Mouse (Mus musculus): Measurements from ENCODE around the gene Arrb2.
A peak's percentile ranks its signal among the peaks of the same experiment; 100 is the strongest.
"Not testable (repeated sequence)": the region's sequence is repeated elsewhere in the genome, so short reads cannot be mapped to it uniquely, and the experiment has no call there.

Gene Arrb2

DNA sequence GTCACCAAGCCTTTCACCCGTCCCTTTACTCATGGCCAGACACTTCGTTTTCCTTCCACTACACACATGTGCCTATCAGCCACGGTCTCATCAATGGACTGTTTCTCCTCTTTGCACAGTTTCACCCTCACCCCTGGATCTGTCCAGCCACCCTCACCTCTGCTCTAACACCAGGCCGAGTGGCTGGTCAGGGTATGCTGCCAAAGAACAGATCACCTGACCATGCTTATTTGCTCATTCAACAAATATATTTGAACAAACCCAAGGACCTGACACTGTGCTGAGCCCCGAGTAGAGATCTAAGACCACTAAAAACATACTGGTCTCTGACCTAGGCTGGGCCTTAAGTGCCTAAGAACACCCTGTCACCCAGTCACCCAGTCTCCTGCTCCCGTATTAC lies 12.2 kb downstream of the Arrb2 start:
- no peak for DNase-seq (ENCODE audit: low spot score in 2 of 2)

DNA sequence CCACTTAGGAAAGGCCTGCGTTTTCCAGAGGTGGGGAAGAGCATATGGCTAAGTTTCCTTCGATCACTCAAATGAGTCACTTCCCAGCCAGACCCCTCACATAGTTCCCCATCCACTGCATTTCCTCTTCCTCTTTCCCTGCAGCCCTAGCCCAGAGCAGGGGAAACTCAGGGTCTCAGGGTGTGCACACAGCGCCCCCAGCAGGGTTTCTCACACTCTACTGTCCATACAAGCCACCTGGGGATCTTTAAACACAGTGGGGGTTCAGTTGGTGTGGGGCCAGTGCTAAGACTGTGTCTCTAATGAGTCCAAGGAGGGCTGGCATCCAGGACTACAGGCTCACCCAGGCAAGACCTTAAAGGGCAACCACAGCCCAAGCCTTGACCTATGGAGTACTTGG lies 14.3 kb downstream of the Arrb2 start:
- no peak for DNase-seq (ENCODE audit: low spot score in 2 of 2)

DNA sequence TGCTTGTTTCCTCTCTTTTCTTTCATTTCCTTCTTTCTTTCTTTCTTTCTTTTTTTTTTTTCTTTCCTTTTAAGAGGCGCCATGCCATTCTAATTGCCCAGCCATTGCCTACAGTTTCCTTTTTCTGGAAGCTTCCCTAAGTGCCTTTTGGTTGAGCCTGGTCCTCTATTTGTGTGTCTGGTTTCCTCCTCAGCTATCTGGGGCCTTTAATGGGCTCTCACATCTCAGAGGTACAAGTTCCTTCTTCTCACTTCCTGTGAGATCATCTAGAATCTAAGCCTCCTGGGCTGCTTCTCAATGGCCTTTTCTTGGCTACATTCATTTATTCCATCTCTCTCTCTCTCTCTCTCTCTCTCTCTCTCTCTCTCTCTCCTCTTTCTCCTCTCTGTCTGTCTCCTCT lies 14.9 kb downstream of the Arrb2 start:
- DNase-seq (ENCODE audit: low spot score in 2 of 2) = no peak

DNA sequence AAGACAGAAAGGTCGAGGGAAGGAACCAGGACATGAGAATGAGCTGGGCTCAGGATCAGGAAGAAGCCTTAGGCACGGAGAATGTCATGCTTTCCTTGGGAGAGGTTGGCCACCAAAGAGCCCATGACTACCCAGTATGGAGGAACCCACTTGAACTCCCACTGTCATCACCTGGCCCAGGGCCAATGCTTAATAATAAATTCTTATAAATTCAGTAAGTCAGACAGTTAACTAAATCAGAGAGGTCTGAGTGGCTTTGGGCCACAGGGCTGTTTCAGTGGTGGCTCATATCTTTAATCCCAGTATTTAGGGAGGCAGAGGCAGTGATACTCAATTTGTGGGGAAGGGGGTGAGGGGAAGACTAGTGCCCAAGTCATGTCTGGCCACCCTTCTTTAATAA lies 18.5 kb downstream of the Arrb2 start:
- no peak for DNase-seq (ENCODE audit: low spot score in 2 of 2)

DNA sequence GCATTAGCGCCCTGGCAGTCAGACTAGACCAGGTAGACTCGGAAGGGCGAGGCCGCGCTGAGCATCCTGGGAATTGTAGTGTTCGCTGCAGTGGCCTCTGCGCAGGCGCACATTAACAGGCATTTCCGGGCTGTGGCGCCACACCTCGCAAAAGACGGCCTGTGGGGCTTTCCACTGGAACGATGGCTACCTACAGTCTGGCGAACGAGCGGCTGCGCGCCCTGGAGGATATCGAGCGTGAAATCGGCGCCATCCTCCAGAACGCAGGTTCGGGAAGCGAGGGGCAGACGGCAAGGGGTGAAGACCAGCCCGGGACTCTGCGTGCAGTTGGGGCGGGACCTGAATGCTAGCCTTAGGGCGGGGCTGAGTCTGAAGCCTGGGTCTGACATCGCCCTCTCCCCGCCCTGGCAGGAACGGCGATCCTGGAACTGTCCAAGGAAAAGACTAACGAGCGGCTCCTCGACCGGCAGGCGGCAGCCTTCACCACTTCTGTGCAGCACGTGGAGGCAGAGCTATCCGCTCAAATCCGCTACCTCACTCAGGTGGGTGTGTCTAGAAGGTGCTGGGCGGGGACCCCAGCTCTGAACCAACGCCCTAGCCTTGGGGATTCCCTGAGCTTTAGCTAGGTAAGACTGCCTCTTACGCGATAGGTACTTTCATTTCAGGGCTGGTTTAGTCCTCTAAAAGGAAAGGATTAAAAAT lies 19.5 kb downstream of the Arrb2 start, which contains the start of gene Med11:
Med11 (plus strand) TSS at position 123 of the 702 bp plus-strand sequence.
- peak; percentile 89 to 96 for DNase-seq (ENCODE audit: low spot score in 2 of 2)

DNA sequence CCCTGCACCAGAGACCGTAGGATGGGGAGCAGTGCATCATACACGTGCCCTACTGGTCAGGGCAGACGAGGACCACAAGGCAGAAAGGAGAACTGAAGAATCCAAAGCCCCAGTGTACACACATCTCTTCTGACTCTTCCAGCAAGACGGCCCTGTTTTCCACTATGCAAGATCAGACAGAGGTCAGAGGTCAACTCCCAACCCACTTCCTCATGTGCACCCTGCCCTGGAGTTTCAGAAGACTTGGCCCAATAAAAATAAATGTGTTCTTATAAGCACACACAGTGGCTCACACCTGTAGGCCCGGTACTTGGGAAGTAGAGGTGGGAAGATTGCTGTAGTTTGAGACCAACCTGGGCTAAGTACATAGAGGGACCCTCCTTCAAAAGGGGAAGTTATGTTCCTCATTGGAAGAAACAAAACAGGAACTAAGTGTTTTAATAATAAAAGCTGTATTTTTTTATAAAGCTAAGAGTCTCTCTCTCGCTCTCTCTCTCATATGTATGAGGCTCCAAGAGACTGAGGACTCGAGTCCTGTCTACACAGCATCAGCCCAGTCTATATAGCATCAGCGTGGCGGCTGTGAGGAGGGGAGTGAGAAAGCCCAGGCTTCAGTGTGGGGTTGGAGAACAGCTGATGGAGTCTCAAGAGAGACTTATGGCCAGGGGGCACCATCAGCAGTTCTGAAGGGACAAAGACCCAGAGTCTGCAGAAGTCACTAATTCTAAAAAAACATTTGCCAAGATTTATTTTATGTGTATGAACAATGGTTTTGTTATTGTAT lies 21.0 kb downstream of the Arrb2 start:
- no peak for DNase-seq (ENCODE audit: low spot score in 2 of 2)

DNA sequence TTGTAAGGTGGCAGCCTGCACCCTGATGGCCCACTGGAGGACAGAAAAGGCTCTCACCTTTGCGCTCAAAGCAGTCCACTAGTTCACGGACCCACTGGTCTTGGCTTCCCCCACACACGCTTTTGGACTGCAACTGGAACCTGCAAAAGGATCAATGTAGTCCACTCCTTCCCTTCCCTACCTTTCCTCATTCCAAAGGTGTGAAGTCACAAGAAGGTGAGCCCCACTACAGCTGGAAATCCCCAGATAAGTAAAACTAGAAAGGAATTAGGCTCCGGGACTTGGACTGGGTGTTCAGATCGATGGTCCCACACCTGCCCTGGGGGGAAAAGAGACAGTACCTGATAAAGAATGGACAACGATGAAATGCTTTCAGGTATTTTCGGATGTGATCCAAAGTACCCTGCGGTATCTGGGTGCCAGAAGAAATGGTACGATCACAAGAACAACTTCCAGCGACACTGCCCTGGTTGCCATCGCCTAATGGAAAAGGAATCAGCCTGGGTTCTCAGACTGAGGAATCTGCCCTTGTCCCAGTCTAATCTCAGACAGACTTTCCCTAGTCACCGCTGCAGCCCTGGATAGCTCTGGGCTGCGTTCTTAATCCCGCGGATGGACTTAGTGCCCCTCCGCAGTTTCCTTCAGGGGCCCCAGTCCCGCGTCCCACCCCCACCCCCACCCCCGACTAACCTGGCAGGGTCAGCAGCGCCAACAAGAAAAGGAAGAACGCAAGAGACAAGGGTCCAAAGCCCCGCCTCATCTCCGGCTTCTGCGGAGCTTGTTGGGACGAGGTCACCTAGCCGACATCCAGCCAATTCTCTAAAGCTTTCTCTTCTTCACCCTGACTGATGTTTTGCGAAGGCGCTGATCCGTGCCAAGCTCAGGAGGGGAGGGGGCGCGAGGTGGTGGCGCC lies 26.5 kb downstream of the Arrb2 start, which contains the start of gene Zmynd15:
Zmynd15 (plus strand) TSS at position 746 of the 913 bp plus-strand sequence.
- DNase-seq (ENCODE audit: low spot score in 2 of 2) = no peak

DNA sequence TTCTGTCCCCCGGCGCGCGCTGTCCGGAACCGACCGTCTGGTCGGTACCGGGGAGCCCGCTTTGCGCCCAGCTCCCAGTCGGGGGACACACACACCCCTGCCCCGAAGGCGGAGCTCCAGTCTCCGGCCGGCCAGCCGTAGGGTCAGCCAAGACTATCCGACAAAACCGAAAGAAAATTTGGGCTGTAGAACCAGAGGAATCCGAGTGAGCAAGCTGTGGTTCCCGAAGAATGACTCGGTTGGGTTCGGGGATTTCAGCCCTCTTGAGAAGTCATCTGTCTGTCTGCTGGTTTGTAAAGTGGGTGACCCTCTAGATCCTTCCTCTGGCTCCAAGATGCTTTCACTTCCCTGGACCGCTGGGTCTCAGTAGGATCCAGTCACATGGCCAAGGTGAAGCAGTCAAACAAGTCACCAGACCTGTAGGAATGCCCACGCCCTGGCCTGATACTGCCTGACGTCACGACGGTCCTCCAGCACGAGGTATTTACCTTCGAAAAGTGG lies 27.2 kb downstream of the Arrb2 start, which contains the start of gene Cxcl16:
Cxcl16 (minus strand) TSS at position 384 of the 501 bp plus-strand sequence.
- DNase-seq (ENCODE audit: low spot score in 2 of 2) = no peak

DNA sequence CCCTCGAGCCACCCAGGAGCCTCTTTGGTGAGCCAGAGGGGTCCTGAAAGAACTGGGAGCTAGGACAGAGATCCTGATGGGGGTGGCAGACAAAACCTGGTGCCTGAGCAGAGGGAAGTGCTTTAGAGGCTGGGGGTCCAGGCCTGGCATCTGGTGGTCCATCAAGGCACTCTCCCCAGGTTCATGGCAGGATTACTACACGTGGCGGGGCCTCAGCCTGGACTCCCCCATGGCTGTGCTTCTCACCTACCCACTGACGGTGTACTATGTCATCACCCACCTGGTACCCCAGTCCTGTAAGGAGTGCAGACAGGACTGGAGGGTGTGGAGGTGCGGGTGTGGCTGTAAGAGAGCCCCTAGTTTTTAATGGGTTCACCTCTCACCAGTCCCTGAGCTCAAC lies 31.5 kb downstream of the Arrb2 start:
- no peak for DNase-seq (ENCODE audit: low spot score in 2 of 2)

DNA sequence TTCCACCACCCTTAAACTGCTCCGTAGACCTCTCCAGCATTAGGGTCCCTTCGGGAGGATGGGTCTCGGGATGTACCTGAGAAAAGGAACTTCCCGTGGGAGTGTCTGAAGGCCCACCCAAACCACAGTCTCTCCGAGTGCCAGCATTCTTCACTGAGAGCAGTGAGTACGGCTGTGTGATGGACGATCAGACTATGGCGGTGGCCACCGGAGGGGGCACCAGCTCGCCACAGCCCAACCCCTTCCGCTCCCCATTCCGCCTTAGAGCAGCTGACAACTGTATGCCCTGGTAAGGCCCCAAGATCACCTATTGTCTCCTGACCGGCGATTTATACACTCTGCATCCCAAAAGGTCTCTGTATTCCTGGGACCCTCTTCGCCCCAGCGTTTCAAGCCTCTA lies 32.8 kb downstream of the Arrb2 start:
- no peak for DNase-seq (ENCODE audit: low spot score in 2 of 2)

DNA sequence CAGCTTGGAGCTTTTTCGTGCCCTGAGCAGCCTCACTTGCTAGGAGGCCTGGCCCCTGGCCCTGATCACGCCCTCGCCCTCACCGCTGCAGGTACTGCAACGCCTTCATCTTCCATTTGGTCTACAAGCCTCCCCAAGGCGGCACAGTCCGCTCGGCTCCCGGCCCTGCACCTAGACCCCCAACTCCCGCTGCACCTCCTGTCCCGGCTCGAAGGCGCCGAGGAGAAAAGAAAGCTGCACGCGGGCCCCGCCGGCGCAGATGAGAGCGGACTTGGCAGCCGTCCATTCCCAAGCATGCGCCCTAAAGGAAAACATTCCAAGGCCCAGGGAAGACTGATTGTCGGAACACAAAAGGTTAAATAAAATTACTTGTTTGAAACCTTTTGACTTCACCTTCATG lies 33.4 kb downstream of the Arrb2 start:
- DNase-seq (ENCODE audit: low spot score in 2 of 2) = no peak

DNA sequence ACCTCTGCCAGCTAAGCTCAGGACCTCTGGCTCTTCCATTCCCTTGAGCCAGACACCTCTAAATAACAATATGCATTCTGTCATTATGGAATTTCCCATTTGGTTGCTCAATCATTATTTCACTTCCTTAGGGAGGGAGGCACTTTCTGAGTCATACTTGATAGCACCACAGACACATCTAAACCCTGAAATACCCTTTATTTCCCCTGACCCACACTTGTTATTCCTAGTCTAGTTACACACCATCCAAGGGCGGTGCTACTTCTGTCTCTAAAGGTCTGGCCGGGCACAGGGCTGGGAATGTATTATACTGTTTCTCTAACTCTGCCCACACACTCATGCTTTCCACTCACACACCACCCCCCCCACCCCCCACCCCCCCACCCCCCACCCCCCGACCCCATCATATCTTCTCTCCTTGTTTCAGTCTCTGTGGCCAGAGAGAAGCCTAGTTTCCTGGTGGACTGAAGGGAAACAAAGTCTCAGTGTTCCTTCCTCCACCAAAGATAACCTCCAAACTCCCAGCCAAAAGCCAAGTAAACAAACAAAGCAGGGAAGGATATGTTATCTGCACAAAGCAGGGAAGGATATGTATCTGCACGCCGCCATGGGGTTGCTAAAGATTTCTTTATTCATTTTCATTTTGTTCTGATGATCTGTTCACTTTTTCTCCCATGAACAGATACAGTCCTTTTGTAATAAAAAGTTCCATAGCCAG lies 35.6 kb downstream of the Arrb2 start:
- DNase-seq (ENCODE audit: low spot score in 2 of 2) = no peak

DNA sequence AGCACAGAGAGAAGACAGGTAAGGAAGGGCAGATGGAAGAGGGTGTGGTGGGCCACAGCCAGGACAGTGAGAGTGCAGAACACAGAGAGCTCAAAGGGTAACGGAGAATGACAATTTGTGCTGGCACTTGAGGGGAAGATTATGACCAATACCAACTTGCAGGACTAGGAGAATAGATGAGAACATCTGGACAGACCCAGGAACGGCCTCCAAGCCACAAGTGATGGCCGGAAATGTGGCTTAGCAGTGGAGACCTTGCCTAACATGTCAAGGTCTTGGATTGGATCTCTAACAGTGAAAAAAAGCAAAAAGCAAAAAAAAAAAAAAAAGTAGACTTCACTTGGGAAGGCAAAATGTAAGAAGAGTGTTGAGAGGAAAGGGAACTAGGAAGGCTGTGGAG lies 37.3 kb downstream of the Arrb2 start:
- no peak for DNase-seq (ENCODE audit: low spot score in 2 of 2)

DNA sequence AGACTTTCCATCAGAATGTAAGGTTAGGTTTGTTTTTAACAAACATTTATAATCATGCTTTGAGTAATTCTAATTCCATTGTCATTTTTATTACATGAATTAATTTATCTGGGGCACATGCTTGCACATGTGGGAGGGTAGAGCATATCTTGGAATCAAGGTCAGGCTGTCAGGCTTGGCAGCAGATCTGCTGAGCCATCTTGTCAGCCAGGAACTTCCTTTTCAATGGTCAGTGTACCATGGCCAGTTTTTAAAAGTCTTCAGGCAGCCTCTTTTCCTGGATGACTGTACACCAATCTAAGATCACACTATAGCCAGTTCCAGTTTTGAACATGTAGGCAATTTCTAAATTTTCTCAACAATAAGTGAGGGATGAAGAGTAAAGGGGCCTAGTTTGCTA lies 40.3 kb downstream of the Arrb2 start:
- DNase-seq (ENCODE audit: low spot score in 2 of 2) = no peak

DNA sequence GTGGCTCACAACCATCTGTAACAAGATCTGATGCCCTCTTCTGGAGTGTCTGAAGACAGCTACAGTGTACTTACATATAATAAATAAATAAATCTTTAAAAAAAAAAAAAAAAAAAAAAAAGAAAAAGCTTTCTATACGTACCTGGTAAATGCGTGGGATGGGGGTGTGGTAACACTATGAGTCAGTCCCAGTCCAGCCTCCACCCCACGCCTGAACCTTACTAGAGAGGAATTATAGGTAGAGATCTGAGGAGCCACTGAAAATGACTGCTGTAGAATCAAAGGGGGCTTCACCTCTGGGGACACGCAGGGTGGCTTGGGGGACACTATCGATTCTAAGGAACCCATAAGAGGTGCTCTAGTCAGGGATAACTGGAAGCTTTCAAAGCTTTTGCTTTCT lies 40.9 kb downstream of the Arrb2 start:
- DNase-seq (ENCODE audit: low spot score in 2 of 2) = not testable (repeated sequence)

DNA sequence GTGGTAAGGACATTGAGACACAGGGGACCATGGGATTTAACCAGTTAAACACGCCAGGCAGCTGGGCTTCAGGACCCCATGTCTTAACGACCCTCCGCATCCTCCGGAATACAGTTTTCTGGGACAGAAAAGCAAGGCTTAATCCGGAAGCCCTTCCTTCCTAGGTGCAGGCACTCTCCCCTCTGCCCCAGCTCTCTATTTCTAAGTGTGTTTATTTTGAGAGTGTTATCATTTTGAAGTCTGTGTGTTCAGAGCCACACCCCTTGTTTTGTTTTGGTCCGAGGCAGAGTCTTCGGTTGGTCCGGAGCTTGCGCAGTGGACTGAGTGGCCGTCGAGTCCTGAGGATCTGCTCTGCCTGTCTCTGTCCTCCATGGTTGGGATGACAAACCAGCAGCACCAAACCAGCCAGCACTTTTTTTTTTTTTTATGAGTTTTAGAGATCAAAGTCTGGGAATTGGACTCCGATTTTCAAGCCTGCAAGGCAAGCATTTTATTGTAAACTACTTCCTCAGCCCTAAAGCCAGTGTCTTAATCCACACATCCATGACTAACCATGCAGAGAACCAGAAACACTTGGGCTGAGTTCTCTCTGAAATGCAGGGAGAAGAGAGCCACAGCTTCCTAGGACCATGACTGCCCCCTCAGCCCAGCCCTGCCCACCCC lies 42.6 kb downstream of the Arrb2 start:
- DNase-seq (ENCODE audit: low spot score in 2 of 2) = no peak

DNA sequence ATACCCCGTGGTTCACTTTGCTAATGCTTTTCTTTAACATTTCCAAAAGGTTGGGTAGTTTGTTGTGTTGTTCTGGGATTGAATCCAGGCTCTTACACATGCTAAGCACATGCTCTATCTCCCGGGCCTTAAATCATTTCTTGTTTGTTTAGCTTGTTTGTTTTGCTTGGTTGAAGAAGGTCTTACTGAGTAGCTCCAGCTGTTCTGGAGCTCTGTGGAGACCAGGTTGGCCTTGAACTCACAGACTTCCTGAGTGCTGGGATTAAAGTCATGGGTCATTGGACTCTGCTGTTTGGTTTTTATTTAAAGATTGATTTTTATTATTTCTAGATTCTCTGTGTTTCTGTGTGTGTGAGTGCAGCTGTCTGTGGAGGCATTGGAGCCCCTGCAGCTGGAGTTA lies 53.1 kb downstream of the Arrb2 start:
- no peak for DNase-seq (ENCODE audit: low spot score in 2 of 2)

DNA sequence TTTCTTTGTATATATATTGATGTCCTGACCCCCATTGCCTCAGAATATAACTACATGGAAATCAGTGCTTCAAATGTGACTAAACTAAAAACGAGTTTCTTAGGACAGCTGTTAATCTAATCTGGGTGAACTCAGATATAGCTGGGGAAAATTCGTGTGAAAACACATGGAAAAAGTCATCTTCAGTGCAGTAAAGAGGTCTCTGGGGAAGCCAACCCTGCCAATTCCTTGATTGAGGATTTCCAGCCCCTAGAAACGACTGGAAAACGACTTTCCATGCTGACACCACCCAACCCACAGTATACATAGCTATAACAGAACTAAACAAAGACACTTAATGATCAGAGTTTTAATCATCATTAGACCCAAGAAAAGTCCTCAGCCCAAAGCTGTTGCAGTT lies 55.4 kb downstream of the Arrb2 start:
- DNase-seq (ENCODE audit: low spot score in 2 of 2) = no peak

DNA sequence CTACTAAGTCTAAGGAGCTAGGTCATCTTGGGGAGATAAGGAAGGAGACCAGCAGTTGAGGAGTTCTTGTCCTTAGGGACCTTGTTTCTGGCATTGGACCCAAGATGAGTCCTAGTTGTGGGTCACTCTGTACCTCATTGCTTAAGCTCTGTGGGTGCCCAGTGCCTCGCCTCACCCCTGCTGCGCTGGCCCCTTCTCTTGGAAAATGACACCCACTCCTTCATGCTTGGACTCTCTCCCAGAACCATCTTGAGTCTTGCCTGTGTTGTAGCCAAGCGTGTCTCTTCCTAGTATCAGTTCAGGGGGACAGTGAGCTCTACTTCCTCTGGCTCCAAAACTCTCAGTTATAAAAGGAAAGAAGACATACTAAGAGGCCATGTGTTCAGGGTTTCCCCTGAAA lies 56.7 kb downstream of the Arrb2 start:
- peak in 1 of 2 experiments; percentile 28 for DNase-seq (ENCODE audit: low spot score in 2 of 2)

DNA sequence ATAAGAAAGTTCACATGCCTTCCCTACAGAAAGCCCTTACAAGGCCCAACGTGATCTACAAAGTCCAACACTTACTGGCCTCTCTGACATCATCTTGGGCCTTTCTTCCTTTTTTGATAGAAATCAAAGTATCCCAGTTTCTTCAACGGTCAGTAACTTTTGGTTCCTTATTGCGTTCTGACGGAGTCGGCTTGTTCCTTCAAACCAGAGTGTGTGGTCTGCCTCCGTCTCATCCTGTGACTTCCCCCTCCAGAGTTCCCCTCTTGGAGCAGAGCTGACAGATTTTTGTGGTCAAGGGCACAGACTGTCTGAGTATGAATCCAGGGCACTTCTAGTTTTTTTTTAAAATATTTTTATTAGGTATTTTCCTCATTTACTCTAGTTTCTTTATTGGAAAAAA lies 57.2 kb downstream of the Arrb2 start:
- DNase-seq (ENCODE audit: low spot score in 2 of 2) = peak in 1 of 2 experiments; percentile 20

Measured in left cerebral cortex, adult 9 months (tissue).